Mouse (Mus musculus) hindbrain, embryonic 14.5 days (tissue): ENCODE results near the gene Klrc3. TPM values are rescaled to one million over a fixed set of nuclear protein-coding genes. Genes with fewer than 3 reads are reported as not detected.
"Not testable (repeated sequence)": the region's sequence is repeated elsewhere in the genome, so short reads cannot be mapped to it uniquely, and the experiment has no call there.

Source experiments
- ATAC-seq: fragments of 200-750 bp; cut with Nextera tagmentation; 2 replicates; pipeline ENCODE4 v1.8.0; 2017; ENCODE audit warnings: moderate number of reproducible peaks, mild to moderate bottlenecking, moderate TSS enrichment, moderate library complexity; ENCODE audit not compliant: low FRiP score
- DNase-seq: peaks from one replicate; pipeline ENCODE4 v3.0.0-alpha.2; 2015; ENCODE audit warnings: low spot score
- H3K27ac ChIP-seq: fragments of 300-500 bp; sonication (generic); 2 replicates; pipeline ENCODE4 v1.5.1; 2014; ENCODE audit warnings: mild to moderate bottlenecking, moderate library complexity
- H3K27me3 ChIP-seq: fragments of 300-500 bp; sonication (generic); 2 replicates; pipeline ENCODE4 v1.6.1; 2014; ENCODE audit warnings: mild to moderate bottlenecking, low read length, mixed read lengths; ENCODE audit not compliant: control insufficient read depth, insufficient read depth
- H3K36me3 ChIP-seq: fragments of 300-500 bp; sonication (generic); replicated peaks from 2 replicates; pipeline ENCODE4 v1.6.1; 2014; ENCODE audit not compliant: control insufficient read depth, insufficient read depth
- H3K4me1 ChIP-seq: fragments of 300-500 bp; sonication (generic); replicated peaks from 2 replicates; pipeline ENCODE4 v1.6.1; 2014; ENCODE audit warnings: antibody characterized with exemption, low read length, mixed read lengths; ENCODE audit not compliant: control insufficient read depth, insufficient read depth
- H3K4me2 ChIP-seq: fragments of 300-500 bp; sonication (generic); replicated peaks from 2 replicates; pipeline ENCODE4 v1.6.1; 2014; ENCODE audit warnings: mild to moderate bottlenecking, moderate library complexity
- H3K4me3 ChIP-seq: fragments of 300-500 bp; sonication (generic); replicated peaks from 2 replicates; pipeline ENCODE4 v1.5.1; 2014; ENCODE audit warnings: mild to moderate bottlenecking, low read length
- H3K9ac ChIP-seq: fragments of 300-500 bp; sonication (generic); 2 replicates; pipeline ENCODE4 v1.6.1; 2014
- H3K9me3 ChIP-seq: fragments of 300-500 bp; sonication (generic); 2 replicates; pipeline ENCODE4 v1.6.1; 2016; ENCODE audit warnings: low read length; ENCODE audit not compliant: control insufficient read depth
- WGBS: fragments of 180-500 bp; shearing (Covaris S2); extraction: QIAGEN DNeasy Blood & Tissue Kit; methylation state at CpG from one replicate; pipeline ENCODE4 v1.1.7; 2014; 5-methylcytosine and 5-hydroxymethylcytosine counted together
- polyA plus RNA-seq: library from polyadenylated mRNA; unstranded; fragments of >200 nt; fragmentation: Nextera tagmentation; extraction: Ambion mirVana; gene quantifications from 2 replicates; pipeline ENCODE4 v1.2.1, GENCODE M21; 2014

The Klrc3 gene
- polyA plus RNA-seq = not detected in 2 replicates

DNA sequence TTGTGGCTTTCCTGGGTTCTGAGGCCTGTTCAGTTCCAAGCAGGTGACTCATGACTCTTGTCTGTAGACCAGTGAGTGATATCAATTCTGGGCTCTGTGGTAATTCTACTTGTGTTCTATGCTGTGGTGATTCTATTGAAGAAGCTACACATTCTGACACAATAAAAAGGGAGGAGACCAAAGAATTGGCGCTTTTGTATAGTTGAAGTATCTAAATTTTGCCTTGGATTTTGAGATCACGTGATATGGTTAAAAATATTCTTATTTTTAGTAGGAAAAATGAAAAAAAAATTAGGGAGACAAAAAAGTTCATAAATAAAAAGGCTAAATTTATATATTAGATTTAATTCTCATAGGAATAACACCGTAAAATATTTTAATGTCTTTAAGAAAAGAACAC is at the start of gene Klrc3:
TSS of gene Klrc3 (minus strand) at position 101 of the 400 bp plus-strand sequence.
- not testable (repeated sequence) for DNase-seq, H3K4me3 ChIP-seq, H3K27me3 ChIP-seq, ATAC-seq, H3K4me2 ChIP-seq, H3K27ac ChIP-seq, H3K9ac ChIP-seq, H3K36me3 ChIP-seq, H3K9me3 ChIP-seq, H3K4me1 ChIP-seq
- WGBS = 87% methylated on average over 3 of the region's 3 CpGs

- WGBS = 89% methylated on average over 10 of the region's 10 CpGs
- ATAC-seq, H3K27me3 ChIP-seq, H3K4me3 ChIP-seq, H3K27ac ChIP-seq, H3K36me3 ChIP-seq, H3K4me2 ChIP-seq, H3K9me3 ChIP-seq, DNase-seq, H3K9ac ChIP-seq, H3K4me1 ChIP-seq: not testable (repeated sequence)
Measured at GRCm38 (mm10) chr6:129691436-129691835, 48.3 kb upstream of the Klrc3 start.

DNA sequence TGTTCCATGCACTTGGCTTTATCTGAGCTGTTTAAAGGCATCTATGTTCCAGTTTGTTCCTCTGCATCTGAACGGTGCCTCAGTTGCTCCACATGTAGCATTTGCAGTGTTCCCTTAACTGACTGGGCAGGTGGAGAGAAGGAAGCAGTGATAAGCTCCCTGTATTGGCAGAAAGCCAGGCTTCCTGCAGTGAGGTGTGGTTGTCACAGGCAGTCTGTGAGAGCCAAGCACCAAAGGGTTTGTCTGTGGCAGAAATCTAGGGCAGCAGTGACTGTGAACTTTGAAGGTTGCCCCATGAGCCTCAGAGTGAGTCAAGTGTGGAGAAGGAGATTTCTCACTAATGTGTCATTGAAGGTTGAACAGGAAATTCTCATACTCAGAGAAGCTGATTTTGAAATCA is 37.2 kb upstream of the Klrc3 start:
- H3K4me2 ChIP-seq = no peak overlapping the region
- H3K36me3 ChIP-seq = no peaks in the 10 kb centered on the region
- H3K9me3 ChIP-seq = no peaks in the 10 kb centered on the region
- DNase-seq = no peak
- no peak overlapping the region for H3K27ac ChIP-seq
- ATAC-seq = no peak
- H3K4me3 ChIP-seq = no peak overlapping the region
- H3K4me1 ChIP-seq = no peaks in the 10 kb centered on the region
- H3K9ac ChIP-seq = no peak overlapping the region
- H3K27me3 ChIP-seq = no peaks in the 10 kb centered on the region
- 76% methylated on average over 1 of the region's 1 CpGs for WGBS

DNA sequence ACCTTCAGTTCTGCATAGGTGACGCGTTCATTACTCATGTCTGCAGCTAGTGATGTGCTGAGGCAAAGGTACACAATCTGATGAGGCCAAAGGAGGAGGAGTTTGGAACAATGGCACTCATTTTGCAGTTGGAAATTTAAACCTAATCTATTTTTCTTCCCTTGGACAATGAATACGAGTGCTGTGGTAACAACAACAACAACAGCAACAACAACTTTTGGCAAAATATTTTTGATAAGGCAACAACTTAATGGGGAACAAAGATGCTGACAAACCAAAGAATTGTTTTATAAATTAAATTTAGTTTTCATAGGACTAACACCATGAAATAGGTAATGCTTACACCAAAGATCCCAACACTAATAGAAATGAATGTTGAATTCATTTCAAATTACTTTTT is 35.7 kb upstream of the Klrc3 start, which contains the start of gene Klrc1:
TSS of gene Klrc1 (minus strand) at position 101 of the 400 bp plus-strand sequence.
- H3K9ac ChIP-seq = no peak within 1 kb of the TSS
- H3K4me3 ChIP-seq = no peak within 1 kb of the TSS
- H3K4me1 ChIP-seq = no peaks in the 10 kb centered on the region
- H3K9me3 ChIP-seq = no peaks in the 10 kb centered on the region
- ATAC-seq (no peak), DNase-seq (no peak)
- H3K27me3 ChIP-seq = no peaks in the 10 kb centered on the region
- no peaks in the 10 kb centered on the region for H3K36me3 ChIP-seq
- WGBS = 90% methylated on average over 3 of the region's 3 CpGs
- H3K4me2 ChIP-seq = no peak within 1 kb of the TSS
- H3K27ac ChIP-seq = no peak within 1 kb of the TSS

DNA sequence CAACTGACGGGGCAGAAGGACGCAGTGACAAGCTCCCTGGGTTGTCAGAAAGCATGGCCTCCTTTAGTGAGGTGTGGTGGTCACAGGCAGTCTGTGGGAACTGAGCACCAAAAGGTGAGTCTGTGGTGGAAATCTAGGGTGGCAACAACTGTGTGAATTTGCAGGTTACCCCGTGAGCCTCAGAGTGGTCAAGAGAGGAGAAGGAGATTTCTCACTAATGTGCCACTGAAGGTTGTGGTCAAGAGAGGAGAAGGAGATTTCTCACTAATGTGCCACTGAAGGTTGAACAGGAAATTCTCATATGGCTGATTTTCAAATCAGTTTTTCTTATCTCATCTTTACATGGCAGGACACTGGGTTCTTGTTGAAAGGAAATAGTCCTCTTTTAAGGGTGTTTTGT is 18.2 kb upstream of the Klrc3 start:
- ATAC-seq, H3K4me3 ChIP-seq, H3K27ac ChIP-seq, H3K4me2 ChIP-seq, H3K27me3 ChIP-seq, H3K4me1 ChIP-seq, H3K9me3 ChIP-seq, DNase-seq, H3K36me3 ChIP-seq, H3K9ac ChIP-seq: not testable (repeated sequence)
- WGBS = no CpG with 5 or more reads among the region's 3 CpGs

GRCm38 (mm10) chr6:129660589-129660988 is 17.5 kb upstream of the Klrc3 start, which contains the start of gene Klrc2:
Klrc2 (minus strand) TSS chr6:129660689.
- H3K4me1 ChIP-seq, H3K36me3 ChIP-seq: not testable (repeated sequence)
- 80% methylated on average over 4 of the region's 4 CpGs for WGBS

GRCm38 (mm10) chr6:129644054-129644453 is 917 bp upstream of the Klrc3 start:
- ATAC-seq, H3K27me3 ChIP-seq, H3K9me3 ChIP-seq, H3K36me3 ChIP-seq, H3K4me2 ChIP-seq, H3K4me1 ChIP-seq, H3K9ac ChIP-seq, H3K4me3 ChIP-seq, DNase-seq, H3K27ac ChIP-seq: not testable (repeated sequence)
- no CpG with 5 or more reads among the region's 3 CpGs for WGBS

More at GRCm38 (mm10) chr6:129660589-129660988, 17.5 kb upstream of the Klrc3 start, which contains the start of gene Klrc2:
- not testable (repeated sequence) for H3K27me3 ChIP-seq, H3K9me3 ChIP-seq, H3K4me3 ChIP-seq, DNase-seq, H3K27ac ChIP-seq, H3K4me2 ChIP-seq, H3K9ac ChIP-seq, ATAC-seq

DNA sequence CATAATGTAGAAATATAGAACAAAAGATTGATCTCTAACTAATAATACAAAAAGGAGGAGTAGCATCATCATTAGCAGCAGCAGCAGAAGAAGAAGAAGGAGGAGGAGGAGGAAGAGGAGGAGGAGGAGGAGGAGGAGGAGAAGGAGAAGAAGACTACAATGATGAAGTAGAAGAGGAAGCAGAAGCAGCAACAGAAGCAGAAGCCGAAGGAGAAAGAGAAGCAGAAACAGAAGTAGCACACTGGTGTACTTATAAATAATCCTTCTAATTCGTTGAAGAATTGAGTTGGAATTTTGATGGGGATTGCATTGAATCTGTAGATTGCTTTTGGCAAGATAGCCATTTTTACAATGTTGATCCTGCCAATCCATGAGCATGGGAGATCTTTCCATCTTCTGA is 12.1 kb downstream of the Klrc3 start:
- WGBS = 87% methylated on average over 2 of the region's 2 CpGs
- DNase-seq, H3K9ac ChIP-seq, H3K4me1 ChIP-seq, H3K4me3 ChIP-seq, ATAC-seq, H3K27ac ChIP-seq, H3K27me3 ChIP-seq, H3K9me3 ChIP-seq, H3K36me3 ChIP-seq, H3K4me2 ChIP-seq: not testable (repeated sequence)

GRCm38 (mm10) chr6:129623735-129624134 is 19.4 kb downstream of the Klrc3 start, which contains the start of gene Klrk1:
Klrk1 (minus strand) TSS chr6:129623864.
- no peaks in the 10 kb centered on the region for H3K4me1 ChIP-seq
- H3K4me2 ChIP-seq = no peak within 1 kb of the TSS
- WGBS = 83% methylated on average over 4 of the region's 4 CpGs
- no peak within 1 kb of the TSS for H3K27ac ChIP-seq
- no peak within 1 kb of the TSS for H3K9ac ChIP-seq
- DNase-seq = no peak
- ATAC-seq = no peak
- no peaks in the 10 kb centered on the region for H3K36me3 ChIP-seq
- H3K4me3 ChIP-seq = no peak within 1 kb of the TSS
- no peaks in the 10 kb centered on the region for H3K9me3 ChIP-seq
- no peaks in the 10 kb centered on the region for H3K27me3 ChIP-seq

- Histone ChIP-seq H3K4me3 (no peak overlapping the region), H3K27ac (no peak overlapping the region), H3K9ac (no peak overlapping the region), H3K36me3 (no peaks in the 10 kb centered on the region), H3K4me2 (no peak overlapping the region), H3K9me3 (no peaks in the 10 kb centered on the region), H3K27me3 (no peaks in the 10 kb centered on the region), H3K4me1 (no peaks in the 10 kb centered on the region)
- DNase-seq (no peak), ATAC-seq (no peak)
Measured at GRCm38 (mm10) chr6:129608372-129608771, 34.8 kb downstream of the Klrc3 start.
